Mouse (Mus musculus) kidney, embryonic 15.5 days (tissue): ENCODE measurements around the gene Dgki. TPM values are rescaled to one million over a fixed set of nuclear protein-coding genes. Genes with fewer than 3 reads are reported as not detected.

Experiments
- ATAC-seq: fragments of 200-750 bp; cut with Nextera tagmentation; replicated peaks from 2 replicates; pipeline ENCODE4 v1.8.0; 2017; ENCODE audit warnings: moderate TSS enrichment; ENCODE audit not compliant: low FRiP score
- H3K27ac ChIP-seq: fragments of 300-500 bp; sonication (generic); 2 replicates; pipeline ENCODE4 v1.5.1; 2015; ENCODE audit warnings: mild to moderate bottlenecking, inconsistent platforms
- H3K27me3 ChIP-seq: fragments of 300-500 bp; sonication (generic); 2 replicates; pipeline ENCODE4 v1.6.1; 2015; ENCODE audit warnings: inconsistent platforms
- H3K36me3 ChIP-seq: fragments of 300-500 bp; sonication (generic); 2 replicates; pipeline ENCODE4 v1.6.1; 2015; ENCODE audit warnings: inconsistent platforms
- H3K4me1 ChIP-seq: fragments of 300-500 bp; sonication (generic); 2 replicates; pipeline ENCODE4 v1.6.1; 2015; ENCODE audit warnings: inconsistent platforms
- H3K4me2 ChIP-seq: fragments of 300-500 bp; sonication (generic); 2 replicates; pipeline ENCODE4 v1.6.1; 2015; ENCODE audit warnings: moderate library complexity, mild to moderate bottlenecking, inconsistent platforms
- H3K4me3 ChIP-seq: fragments of 300-500 bp; sonication (generic); replicated peaks from 2 replicates; pipeline ENCODE4 v1.5.1; 2015; ENCODE audit warnings: mild to moderate bottlenecking, inconsistent platforms
- H3K9ac ChIP-seq: fragments of 300-500 bp; sonication (generic); 2 replicates; pipeline ENCODE4 v1.6.1; 2015; ENCODE audit warnings: mild to moderate bottlenecking, inconsistent platforms
- H3K9me3 ChIP-seq: fragments of 300-500 bp; sonication (generic); replicated peaks from 2 replicates; pipeline ENCODE4 v1.6.1; 2016; ENCODE audit warnings: inconsistent platforms
- WGBS: fragments of 180-500 bp; shearing (Covaris S2); methylation state at CpG from one replicate; pipeline ENCODE4 v1.1.7; 2015; ENCODE audit warnings: mixed read lengths; 5-methylcytosine and 5-hydroxymethylcytosine counted together
- polyA plus RNA-seq: library from polyadenylated mRNA; unstranded; fragments of >200 nt; fragmentation: Nextera tagmentation; extraction: Ambion mirVana; gene quantifications from 2 replicates; pipeline ENCODE4 v1.2.1, GENCODE M21; 2015

The Dgki gene
- polyA plus RNA-seq, 1 experiment from 2014 or later = 0.55 TPM

GRCm38 (mm10) chr6:37195766-37196165 lies 104.2 kb downstream of the Dgki start:
- no peak overlapping the region for H3K9ac ChIP-seq
- H3K27me3 ChIP-seq = no peaks in the 10 kb centered on the region
- H3K36me3 ChIP-seq = no peaks in the 10 kb centered on the region
- no peak overlapping the region for H3K4me2 ChIP-seq
- 80% methylated on average over 4 of the region's 4 CpGs for WGBS
- H3K4me1 ChIP-seq = peaks cover 6% of the 10 kb centered on the region; the same call in 1 of the 2 replicates
- ATAC-seq = no peak
- H3K9me3 ChIP-seq = no peaks in the 10 kb centered on the region
- H3K27ac ChIP-seq = no peak overlapping the region
- no peak overlapping the region for H3K4me3 ChIP-seq

GRCm38 (mm10) chr6:37181961-37182360 lies 118.0 kb downstream of the Dgki start:
- Histone ChIP-seq H3K27ac (no peak overlapping the region), H3K4me2 (no peak overlapping the region), H3K27me3 (no peaks in the 10 kb centered on the region), H3K9me3 (no peaks in the 10 kb centered on the region), H3K4me3 (no peak overlapping the region), H3K36me3 (no peaks in the 10 kb centered on the region), H3K9ac (no peak overlapping the region), H3K4me1 (no peaks in the 10 kb centered on the region)
- no peak for ATAC-seq
- 85% methylated on average over 4 of the region's 4 CpGs for WGBS

DNA sequence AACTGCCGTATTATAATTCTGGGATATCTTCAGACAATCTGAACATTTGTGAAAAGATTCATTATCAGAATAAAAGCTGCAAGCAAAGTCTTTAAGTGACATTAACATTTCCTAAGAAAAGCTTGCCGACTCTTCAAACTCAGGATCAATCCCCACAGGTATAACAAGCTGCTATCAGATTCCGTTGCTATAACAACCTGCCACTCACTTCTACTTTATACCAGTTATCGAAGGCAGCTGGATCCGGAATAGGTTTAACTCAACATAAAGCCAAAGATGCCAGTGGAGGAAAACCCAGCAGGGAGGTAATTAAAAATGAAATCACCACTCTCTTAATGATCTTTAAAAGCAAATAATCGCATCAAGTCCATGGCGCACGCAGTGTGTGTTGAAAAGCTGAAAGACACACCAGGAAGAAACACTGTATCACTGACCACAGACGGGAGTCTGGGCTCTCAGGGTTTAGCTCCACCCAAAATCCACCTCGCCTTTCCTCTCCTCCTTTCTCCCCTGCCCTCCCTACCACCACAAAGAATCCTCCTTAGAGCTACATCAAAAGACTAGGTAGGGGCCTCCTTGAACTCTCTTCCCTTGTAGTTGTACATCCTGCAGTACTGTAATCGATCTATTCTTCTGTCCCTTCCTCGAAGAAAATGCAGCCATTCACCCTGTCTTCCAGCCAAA lies 128.7 kb downstream of the Dgki start:
- H3K27ac ChIP-seq = no peak overlapping the region
- no peak overlapping the region for H3K4me3 ChIP-seq
- H3K9me3 ChIP-seq = no peaks in the 10 kb centered on the region
- no peaks in the 10 kb centered on the region for H3K27me3 ChIP-seq
- no peaks in the 10 kb centered on the region for H3K36me3 ChIP-seq
- 81% methylated on average over 12 of the region's 12 CpGs for WGBS
- no peak overlapping the region for H3K9ac ChIP-seq
- no peaks in the 10 kb centered on the region for H3K4me1 ChIP-seq
- no peak for ATAC-seq
- no peak overlapping the region for H3K4me2 ChIP-seq

- no peak for ATAC-seq
- no peaks in the 10 kb centered on the region for H3K27me3 ChIP-seq
- no peak overlapping the region for H3K27ac ChIP-seq
- no peaks in the 10 kb centered on the region for H3K9me3 ChIP-seq
- H3K9ac ChIP-seq = no peak overlapping the region
- H3K36me3 ChIP-seq = no peaks in the 10 kb centered on the region
- H3K4me1 ChIP-seq = no peaks in the 10 kb centered on the region
- no peak overlapping the region for H3K4me2 ChIP-seq
- 67% methylated on average over 3 of the region's 3 CpGs for WGBS
- H3K4me3 ChIP-seq = no peak overlapping the region
Measured at GRCm38 (mm10) chr6:37158880-37159279, 141.1 kb downstream of the Dgki start.

GRCm38 (mm10) chr6:37154051-37154450 lies 145.9 kb downstream of the Dgki start:
- Histone ChIP-seq H3K4me1 (no peaks in the 10 kb centered on the region), H3K27ac (no peak overlapping the region), H3K36me3 (no peaks in the 10 kb centered on the region), H3K9ac (no peak overlapping the region), H3K4me2 (no peak overlapping the region), H3K27me3 (no peaks in the 10 kb centered on the region), H3K9me3 (no peaks in the 10 kb centered on the region), H3K4me3 (no peak overlapping the region)
- ATAC-seq = no peak
- WGBS = 87% methylated on average over 1 of the region's 1 CpGs

GRCm38 (mm10) chr6:37150483-37150882 lies 149.5 kb downstream of the Dgki start:
- 80% methylated on average over 2 of the region's 2 CpGs for WGBS
- Histone ChIP-seq H3K9ac (no peak overlapping the region), H3K36me3 (no peaks in the 10 kb centered on the region), H3K4me1 (no peaks in the 10 kb centered on the region), H3K27ac (no peak overlapping the region), H3K4me3 (no peak overlapping the region), H3K4me2 (no peak overlapping the region), H3K9me3 (no peaks in the 10 kb centered on the region), H3K27me3 (no peaks in the 10 kb centered on the region)
- no peak for ATAC-seq

GRCm38 (mm10) chr6:37150038-37150437 lies 149.9 kb downstream of the Dgki start:
- Histone ChIP-seq H3K27me3 (no peaks in the 10 kb centered on the region), H3K27ac (no peak overlapping the region), H3K4me2 (no peak overlapping the region), H3K9me3 (no peaks in the 10 kb centered on the region), H3K4me3 (no peak overlapping the region), H3K9ac (no peak overlapping the region), H3K36me3 (no peaks in the 10 kb centered on the region), H3K4me1 (no peaks in the 10 kb centered on the region)
- WGBS = 68% methylated on average over 4 of the region's 4 CpGs
- ATAC-seq = no peak

DNA sequence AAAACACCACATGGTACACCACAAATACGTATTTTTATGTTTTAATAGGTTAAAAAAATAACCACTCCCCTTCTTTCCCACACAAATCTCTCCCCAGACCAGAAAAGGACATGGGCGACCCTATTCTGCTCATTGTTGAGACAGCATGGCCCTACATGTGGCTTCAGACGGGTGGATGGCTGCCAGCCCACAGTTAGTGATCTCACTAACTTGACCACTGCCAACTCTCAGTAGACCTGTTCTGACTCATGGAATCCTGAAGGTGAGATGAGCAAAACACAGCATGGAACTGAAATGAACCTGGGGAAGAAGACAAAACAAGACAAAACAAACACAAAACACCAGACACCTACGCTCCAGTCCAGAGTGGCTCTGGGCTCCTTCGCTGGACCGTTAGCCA lies 150.8 kb downstream of the Dgki start:
- no peaks in the 10 kb centered on the region for H3K4me1 ChIP-seq
- no peak overlapping the region for H3K9ac ChIP-seq
- WGBS = 87% methylated on average over 6 of the region's 6 CpGs
- H3K36me3 ChIP-seq = no peaks in the 10 kb centered on the region
- no peaks in the 10 kb centered on the region for H3K27me3 ChIP-seq
- H3K27ac ChIP-seq = no peak overlapping the region
- no peak overlapping the region for H3K4me2 ChIP-seq
- H3K4me3 ChIP-seq = no peak overlapping the region
- no peak for ATAC-seq
- no peaks in the 10 kb centered on the region for H3K9me3 ChIP-seq

GRCm38 (mm10) chr6:37147431-37148022 lies 152.5 kb downstream of the Dgki start:
- Histone ChIP-seq H3K4me1 (peaks cover 14% of the 10 kb centered on the region), H3K9ac (no peak overlapping the region), H3K36me3 (no peaks in the 10 kb centered on the region), H3K27ac (no peak overlapping the region), H3K9me3 (no peaks in the 10 kb centered on the region), H3K4me2 (no peak overlapping the region), H3K27me3 (no peaks in the 10 kb centered on the region), H3K4me3 (no peak overlapping the region)
- no peak for ATAC-seq
- WGBS = 93% methylated on average over 4 of the region's 4 CpGs

- H3K4me2 ChIP-seq = no peak overlapping the region
Measured at GRCm38 (mm10) chr6:37143867-37144163, 156.2 kb downstream of the Dgki start.

GRCm38 (mm10) chr6:37142991-37143866 lies 156.8 kb downstream of the Dgki start:
- no peaks in the 10 kb centered on the region for H3K9me3 ChIP-seq

More at GRCm38 (mm10) chr6:37143867-37144163, 156.2 kb downstream of the Dgki start:
- 52% methylated on average over 4 of the region's 4 CpGs for WGBS
- Histone ChIP-seq H3K4me3 (no peak overlapping the region), H3K27ac (no peak overlapping the region), H3K9me3 (no peaks in the 10 kb centered on the region), H3K4me1 (peaks cover 14% of the 10 kb centered on the region), H3K27me3 (no peaks in the 10 kb centered on the region), H3K9ac (no peak overlapping the region), H3K36me3 (no peaks in the 10 kb centered on the region)
- ATAC-seq = no peak

DNA sequence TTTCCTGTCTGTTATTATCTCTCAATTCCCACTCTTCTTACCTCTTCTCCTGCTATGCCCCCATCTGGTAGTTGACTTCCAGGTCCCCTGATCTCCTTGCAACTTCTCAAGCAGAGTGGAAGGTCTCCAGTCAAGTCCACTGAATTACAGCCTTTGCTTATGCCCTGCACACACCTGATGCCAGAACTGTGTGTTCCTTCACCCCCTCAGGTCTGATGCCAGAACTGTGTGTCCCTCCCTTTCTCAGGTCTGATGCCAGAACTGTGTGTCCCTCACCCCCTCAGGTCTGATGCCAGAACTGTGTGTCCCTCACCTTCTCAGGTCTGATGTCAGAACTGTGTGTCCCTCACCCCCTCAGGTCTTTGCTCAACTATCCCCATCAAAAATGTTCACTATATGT lies 161.2 kb downstream of the Dgki start:
- Histone ChIP-seq H3K27ac (no peak overlapping the region), H3K27me3 (no peaks in the 10 kb centered on the region), H3K4me3 (no peak overlapping the region), H3K36me3 (no peaks in the 10 kb centered on the region), H3K4me1 (peaks cover 10% of the 10 kb centered on the region), H3K9me3 (no peaks in the 10 kb centered on the region), H3K4me2 (no peak overlapping the region), H3K9ac (no peak overlapping the region)
- no peak for ATAC-seq

More at GRCm38 (mm10) chr6:37142991-37143866, 156.8 kb downstream of the Dgki start:
- H3K9ac ChIP-seq = no peak overlapping the region
- H3K36me3 ChIP-seq = no peaks in the 10 kb centered on the region
- H3K27me3 ChIP-seq = no peaks in the 10 kb centered on the region
- peaks cover 14% of the 10 kb centered on the region for H3K4me1 ChIP-seq
- 76% methylated on average over 11 of the region's 11 CpGs for WGBS
- ATAC-seq = no peak
- H3K4me3 ChIP-seq = no peak overlapping the region
- H3K4me2 ChIP-seq = no peak overlapping the region
- no peak overlapping the region for H3K27ac ChIP-seq
